Mouse (Mus musculus): Measurements from ENCODE around the gene Eaf2. TPM values are rescaled to one million over a fixed set of nuclear protein-coding genes. Genes with fewer than 3 reads are reported as not detected.
"Not testable (repeated sequence)": the region's sequence is repeated elsewhere in the genome, so short reads cannot be mapped to it uniquely, and the experiment has no call there.

Gene Eaf2
- total RNA-seq, 2 experiments from 2014 or later: 2.0 to 2.8 TPM

DNA sequence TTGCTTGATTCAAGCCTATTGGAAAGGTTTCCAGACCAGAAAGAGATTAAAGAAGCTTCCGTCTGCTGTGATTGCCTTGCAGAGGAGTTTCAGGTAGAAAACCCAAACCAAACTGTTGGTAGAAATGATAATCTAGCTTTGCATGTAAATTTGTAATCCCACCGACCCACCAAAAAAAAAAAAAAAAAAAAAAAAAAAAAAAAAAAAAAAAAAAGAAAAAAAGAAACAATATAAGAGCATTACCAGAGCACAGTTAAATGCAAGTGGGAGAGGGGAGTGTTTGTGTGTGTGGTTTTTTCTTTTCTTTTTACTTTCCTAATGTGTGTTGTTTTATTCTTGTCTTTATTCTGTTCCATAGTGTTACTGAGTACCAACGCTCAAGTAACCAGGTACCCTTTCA is 23.6 kb downstream of the Eaf2 start:
- no peak for DNase-seq (ENCODE audit: low spot score in 2 of 2)

DNA sequence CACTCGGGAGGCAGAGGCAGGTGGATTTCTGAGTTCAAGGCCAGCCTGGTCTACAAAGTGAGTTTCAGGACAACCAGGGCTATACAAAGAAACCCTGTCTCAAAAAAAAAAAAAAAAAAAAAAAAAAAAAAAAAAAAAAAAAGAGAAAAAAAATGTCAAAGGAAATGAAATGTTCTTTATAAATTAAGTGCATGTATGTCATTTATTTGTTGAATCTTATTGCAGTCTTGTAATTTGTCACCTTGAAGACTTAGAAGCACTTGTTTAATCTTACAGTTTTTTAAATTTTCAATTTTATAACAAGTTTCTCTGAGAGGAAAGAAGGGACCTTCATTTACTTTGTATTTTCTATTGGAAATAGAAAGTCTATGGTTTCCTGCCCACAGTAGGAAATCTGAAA is 27.9 kb downstream of the Eaf2 start:
- DNase-seq (ENCODE audit: low spot score in 2 of 2): not testable (repeated sequence)

- DNase-seq (ENCODE audit: low spot score in 2 of 2): peak in 1 of 2 experiments; percentile 13
These were observed 46.0 kb downstream of the Eaf2 start for GRCm38 (mm10) chr16:36828820-36829219.

GRCm38 (mm10) chr16:36828054-36828786 is 46.6 kb downstream of the Eaf2 start, which contains the start of gene Iqcb1:
Gene Iqcb1 (plus strand): TSS chr16:36828385.
- peak; percentile 76 to 81 for DNase-seq (ENCODE audit: low spot score in 2 of 2)

DNA sequence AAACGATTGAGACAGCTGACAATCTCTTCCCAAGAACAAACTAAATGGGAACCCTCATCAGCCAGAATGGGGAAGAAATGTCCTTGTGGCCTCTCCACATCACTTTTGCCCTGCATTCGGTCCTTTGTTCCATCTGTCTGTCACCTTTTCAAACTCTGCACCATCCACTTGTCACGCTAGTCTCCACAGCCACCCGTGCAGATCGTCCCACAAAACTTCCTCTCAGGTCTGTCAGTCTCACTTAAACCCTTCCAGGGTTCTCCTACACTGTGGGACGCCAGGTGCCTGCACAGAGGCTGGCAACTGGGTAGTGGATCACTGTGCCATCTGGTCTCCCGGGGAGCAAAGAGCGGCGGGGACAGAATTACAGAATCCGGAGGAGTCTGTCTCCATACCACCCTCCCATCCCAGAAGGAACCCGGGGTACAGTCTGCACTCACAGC is 47.2 kb downstream of the Eaf2 start:
- DNase-seq (ENCODE audit: low spot score in 2 of 2): no peak

DNA sequence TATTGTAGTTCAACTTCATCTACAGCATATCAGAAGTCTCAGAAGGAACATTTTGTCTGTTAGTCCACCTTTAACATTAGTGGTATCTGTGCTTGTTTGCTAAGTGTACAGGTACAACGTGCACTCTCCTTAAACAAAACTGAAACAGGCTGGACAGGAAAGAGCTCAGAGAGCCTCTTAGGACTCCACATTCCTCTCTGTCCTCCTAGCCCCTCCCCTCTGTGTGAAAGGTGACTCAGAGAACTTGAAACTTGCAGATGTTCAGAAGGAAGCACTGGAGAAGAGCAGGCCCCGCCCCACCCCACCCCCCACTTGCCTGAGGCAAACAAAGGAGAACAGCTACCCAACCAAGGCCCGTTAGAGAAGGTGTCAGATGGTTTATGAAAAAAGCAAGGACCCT is 53.3 kb downstream of the Eaf2 start:
- no peak for DNase-seq (ENCODE audit: low spot score in 2 of 2)

GRCm38 (mm10) chr16:36820747-36821146 is 54.1 kb downstream of the Eaf2 start:
- no peak for DNase-seq (ENCODE audit: low spot score in 2 of 2)

DNA sequence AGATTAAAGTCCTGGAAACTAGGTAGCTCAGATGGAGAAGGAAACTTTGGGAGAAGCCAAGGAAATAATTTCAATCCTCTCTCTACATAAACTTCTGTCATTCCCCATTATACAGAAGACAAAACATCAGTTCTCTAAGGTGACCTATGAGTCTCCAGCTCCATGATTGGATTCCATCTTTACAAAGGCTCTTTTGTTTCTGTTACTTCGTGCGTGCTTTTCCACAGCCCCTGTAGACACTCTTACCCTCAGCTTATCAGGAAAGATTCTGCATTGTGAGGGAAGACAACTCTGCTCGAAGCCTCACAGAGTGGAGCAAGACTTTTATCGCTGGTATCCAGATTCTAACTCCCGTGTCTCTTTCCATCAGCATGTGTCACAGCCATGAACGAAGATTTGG is 54.8 kb downstream of the Eaf2 start:
- DNase-seq (ENCODE audit: low spot score in 2 of 2): no peak

GRCm38 (mm10) chr16:36817321-36817926 is 57.4 kb downstream of the Eaf2 start:
- DNase-seq (ENCODE audit: low spot score in 2 of 2): peak; percentile 29 to 35

DNA sequence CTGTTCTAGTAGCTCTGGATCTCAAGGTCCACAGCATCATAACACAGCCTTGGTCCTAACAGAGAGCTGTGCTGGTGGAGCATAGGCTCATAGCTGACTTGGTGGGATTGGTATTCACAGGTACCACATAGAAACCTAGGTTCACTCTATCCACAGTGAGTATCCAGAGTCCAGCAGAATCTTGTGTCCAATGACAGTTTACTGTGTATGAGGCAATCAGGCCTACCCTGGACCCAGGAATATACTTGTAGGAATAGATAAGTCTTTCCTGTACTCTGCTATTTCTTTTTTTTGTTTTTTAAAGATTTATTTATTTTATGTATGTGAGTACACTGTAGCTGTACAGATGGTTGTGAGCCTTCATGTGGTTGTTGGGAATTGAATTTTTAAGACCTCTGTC is 57.9 kb downstream of the Eaf2 start:
- no peak for DNase-seq (ENCODE audit: low spot score in 2 of 2)

DNA sequence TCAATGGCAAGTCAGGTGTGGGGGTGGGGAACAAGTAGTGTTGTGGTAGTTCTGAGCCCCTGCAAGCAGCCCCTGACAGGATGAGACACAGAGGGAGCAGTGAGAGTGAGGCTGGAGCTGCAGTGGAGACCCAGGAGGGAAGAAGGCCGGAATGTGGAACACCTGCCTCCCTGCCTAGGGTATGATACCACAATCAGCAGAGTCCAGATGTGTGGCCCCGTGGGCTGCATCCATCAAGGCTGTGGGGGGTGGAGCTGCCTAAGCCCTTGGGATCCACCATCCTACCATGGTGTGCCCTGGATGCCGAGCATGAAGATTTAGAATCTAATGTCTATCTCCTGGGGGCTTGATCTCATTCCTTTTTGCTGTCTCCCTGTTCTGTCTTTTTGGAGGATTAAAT is 61.1 kb downstream of the Eaf2 start:
- no peak for DNase-seq (ENCODE audit: low spot score in 2 of 2)

GRCm38 (mm10) chr16:36808616-36809015 is 66.2 kb downstream of the Eaf2 start:
- no peak for DNase-seq (ENCODE audit: low spot score in 2 of 2)

GRCm38 (mm10) chr16:36802361-36802760 is 72.4 kb downstream of the Eaf2 start:
- no peak for DNase-seq (ENCODE audit: low spot score in 2 of 2)

DNA sequence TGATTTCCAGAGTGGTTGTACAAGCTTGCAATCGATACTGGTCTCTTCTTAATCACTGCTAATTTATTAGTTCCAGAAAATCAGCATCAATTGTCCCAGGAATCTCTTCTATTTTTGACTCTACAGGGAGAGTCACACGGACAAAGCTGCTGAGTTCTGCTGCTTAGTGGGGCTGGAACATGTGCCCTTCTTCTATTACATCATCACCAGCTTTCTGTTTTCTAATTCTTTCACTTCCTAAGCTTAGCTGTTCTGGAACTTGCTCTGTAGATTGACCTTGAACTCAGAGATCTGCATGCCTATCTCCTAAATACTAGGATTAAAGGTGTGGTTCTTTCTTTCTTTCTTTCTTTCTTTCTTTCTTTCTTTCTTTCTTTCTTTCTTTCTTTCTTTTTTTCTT is 76.5 kb downstream of the Eaf2 start:
- DNase-seq (ENCODE audit: low spot score in 2 of 2): no peak

GRCm38 (mm10) chr16:36794976-36795375 is 79.8 kb downstream of the Eaf2 start:
- DNase-seq (ENCODE audit: low spot score in 2 of 2): no peak

DNA sequence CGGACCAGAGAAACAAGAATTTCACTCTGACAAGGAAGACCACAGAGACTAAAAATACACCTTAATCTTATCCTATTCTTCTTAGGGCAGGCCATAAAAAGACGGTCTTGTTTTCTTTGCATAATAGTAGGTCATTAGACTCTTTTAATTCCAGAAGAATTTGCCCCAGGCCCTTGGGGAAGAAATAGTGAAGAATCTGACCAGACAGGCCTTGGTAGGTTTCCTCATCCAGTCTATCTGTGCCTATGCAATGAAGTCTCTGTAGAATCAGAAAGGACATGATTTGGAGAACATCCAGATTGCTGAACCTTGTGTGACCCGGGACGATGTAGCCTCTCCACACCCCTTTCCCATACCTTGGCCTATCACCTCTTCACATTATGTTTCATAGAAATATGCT is 84.6 kb downstream of the Eaf2 start:
- DNase-seq (ENCODE audit: low spot score in 2 of 2): no peak

DNA sequence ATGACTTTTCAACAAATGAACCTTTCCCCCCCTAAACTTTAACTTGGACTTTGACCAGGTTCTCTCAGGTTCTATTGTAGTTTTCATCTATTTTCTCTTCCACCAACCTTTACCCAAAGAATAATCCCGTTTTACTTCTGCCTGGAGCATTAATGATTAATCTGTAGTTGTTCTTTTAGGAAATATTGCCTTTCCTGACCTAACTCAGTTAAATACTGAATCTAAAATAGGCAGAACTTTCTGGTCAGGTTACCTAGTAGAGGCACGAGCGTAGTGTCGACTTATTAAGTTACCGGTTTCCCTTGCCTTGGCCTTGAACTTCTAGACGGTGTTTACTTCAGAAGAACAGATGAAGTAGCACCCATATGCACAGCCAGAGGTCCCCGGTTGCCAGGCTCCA is 88.3 kb downstream of the Eaf2 start:
- no peak for DNase-seq (ENCODE audit: low spot score in 2 of 2)

GRCm38 (mm10) chr16:36784594-36785313 is 90.0 kb downstream of the Eaf2 start, which contains the start of gene Slc15a2:
Gene Slc15a2 (minus strand): TSS chr16:36784962.
- DNase-seq (ENCODE audit: low spot score in 2 of 2): no peak

GRCm38 (mm10) chr16:36784146-36784545 is 90.7 kb downstream of the Eaf2 start:
- no peak for DNase-seq (ENCODE audit: low spot score in 2 of 2)

- DNase-seq (ENCODE audit: low spot score in 2 of 2): no peak
These were observed 99.1 kb downstream of the Eaf2 start for GRCm38 (mm10) chr16:36775658-36776057.

GRCm38 (mm10) chr16:36772996-36773395 is 101.8 kb downstream of the Eaf2 start:
- DNase-seq (ENCODE audit: low spot score in 2 of 2): no peak

GRCm38 (mm10) chr16:36771703-36772102 is 103.1 kb downstream of the Eaf2 start:
- DNase-seq (ENCODE audit: low spot score in 2 of 2): no peak
